Mouse (Mus musculus) megakaryocyte-erythroid progenitor cell, adult 5-6 weeks (primary cell): ENCODE results near the gene G3bp1. TPM values are rescaled to one million over a fixed set of nuclear protein-coding genes. Genes with fewer than 3 reads are reported as not detected.

Experiments used
- ATAC-seq: replicated peaks from 2 replicates; pipeline ENCODE4 v1.8.0; 2016; ENCODE audit warnings: mild to moderate bottlenecking, inconsistent platforms; ENCODE audit not compliant: severe bottlenecking, poor library complexity, low FRiP score, low TSS enrichment
- total RNA-seq, 2 experiments: library from RNA; stranded (forward) in 1 of 2; stranded (reverse) in 1 of 2; fragments of 200-1000, 215-1000 nt in 1 of 2; fragments of >200 nt in 1 of 2; fragmentation: Nextera tagmentation in 1 of 2; gene quantifications; 2 replicates each; pipeline ENCODE4 v1.2.3; 2014 to 2017

The G3bp1 gene
- total RNA-seq, 2 experiments from 2014 or later = 106 to 135 TPM

DNA sequence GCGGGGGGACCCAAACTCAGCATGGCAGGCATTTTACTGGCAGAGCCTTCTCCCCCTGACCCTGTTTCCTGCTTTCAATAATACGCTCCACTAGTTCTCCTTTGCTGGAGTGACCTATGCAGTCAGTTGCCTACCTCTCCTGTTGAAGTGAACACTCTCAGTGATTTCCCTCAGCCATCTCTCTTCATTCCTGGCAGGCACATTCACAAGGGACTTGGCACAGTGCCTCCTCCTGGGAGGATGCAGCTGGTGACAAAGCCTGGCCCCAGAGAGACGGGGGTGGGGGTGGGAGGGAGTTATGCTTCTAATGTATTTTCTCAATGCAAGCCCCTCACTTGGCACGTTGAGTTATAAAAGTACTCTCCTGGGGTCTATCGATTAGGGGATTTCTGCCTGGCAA is 63.9 kb downstream of the G3bp1 start:
- ATAC-seq = no peak

GRCm38 (mm10) chr11:55534766-55535165 is 65.3 kb downstream of the G3bp1 start:
- no peak for ATAC-seq

GRCm38 (mm10) chr11:55542128-55542527 is 72.6 kb downstream of the G3bp1 start:
- no peak for ATAC-seq

DNA sequence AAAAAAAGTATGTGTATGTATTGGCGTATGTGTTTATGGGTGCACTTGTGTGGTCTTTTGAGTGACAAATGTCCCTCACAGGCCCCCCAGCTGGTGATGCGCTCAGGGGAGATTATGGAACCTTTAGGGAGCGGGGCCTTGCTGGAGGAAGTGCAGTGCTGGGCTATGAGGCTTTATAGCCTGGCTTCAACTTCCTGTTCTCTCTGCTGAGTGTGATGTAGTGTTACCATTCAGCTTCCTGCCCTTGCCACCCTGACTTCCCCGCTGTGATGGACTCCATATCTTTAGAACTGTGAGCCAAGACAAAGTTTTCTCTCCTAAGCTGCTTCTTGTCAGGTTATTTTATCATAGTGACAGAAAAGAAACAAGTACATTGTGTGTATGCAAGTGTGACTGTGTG is 73.2 kb downstream of the G3bp1 start:
- ATAC-seq = no peak

DNA sequence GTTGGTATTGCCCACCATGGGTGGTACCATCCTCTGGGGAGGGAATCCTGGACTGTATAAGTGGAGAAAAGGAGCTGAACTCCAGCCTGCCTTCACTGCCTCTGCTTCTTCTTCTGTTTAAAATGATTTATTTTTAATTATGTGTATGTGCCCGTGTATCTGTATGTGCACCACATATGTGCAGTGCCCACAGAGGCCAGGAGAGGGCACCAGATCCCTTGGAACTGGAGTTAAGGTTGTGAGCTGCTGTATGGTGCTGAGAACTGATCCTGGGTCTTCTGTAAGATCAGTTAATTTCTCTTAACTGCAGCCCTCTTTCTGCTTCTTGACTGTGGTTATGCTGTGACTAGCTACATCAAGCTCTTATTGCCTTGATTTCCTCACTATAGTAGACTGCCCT is 76.2 kb downstream of the G3bp1 start:
- no peak for ATAC-seq

Other genes with a start within 250 kb of the G3bp1 start
- gene Fat2, start 133.1 kb upstream of the G3bp1 start, total RNA-seq (2014; fragmentation: Nextera tagmentation) = not detected in 2 replicates
- not detected in 2 replicates for gene Fat2, start 133.1 kb upstream of the G3bp1 start, total RNA-seq (2017)
- not detected in 2 replicates for gene Sparc, start 46.5 kb upstream of the G3bp1 start, total RNA-seq (2014; fragmentation: Nextera tagmentation)
- not detected in 2 replicates for gene Sparc, start 46.5 kb upstream of the G3bp1 start, total RNA-seq (2017)
- gene Atox1, start 8.4 kb upstream of the G3bp1 start, total RNA-seq (2014; fragmentation: Nextera tagmentation) = 212 and 229 TPM in 2 replicates
- 42.7 and 68.1 TPM in 2 replicates for gene Atox1, start 8.4 kb upstream of the G3bp1 start, total RNA-seq (2017)
- gene Glra1, start 138.5 kb downstream of the G3bp1 start, total RNA-seq (2014; fragmentation: Nextera tagmentation) = not detected in 2 replicates
- gene Glra1, start 138.5 kb downstream of the G3bp1 start, total RNA-seq (2017) = not detected in 2 replicates